Mouse (Mus musculus) layer of hippocampus, adult 8-10 months (tissue): ENCODE measurements around the gene N4bp2l2. TPM values are rescaled to one million over a fixed set of nuclear protein-coding genes. Genes with fewer than 3 reads are reported as not detected.

Experiments
- DNase-seq, 2 experiments: peaks; one replicate each; pipeline ENCODE4 v3.0.0; 2022; ENCODE audit warnings: low spot score in 2 of 2
- total RNA-seq, 4 experiments: library from RNA; stranded (reverse); gene quantifications; 2 replicates each; pipeline ENCODE4 v1.2.4; 2022

The N4bp2l2 gene
- total RNA-seq, 4 experiments from 2014 or later = 74.7 to 101 (median 91.4) TPM

- no peak for DNase-seq
Observed at GRCm38 (mm10) chr5:150598202-150599119, 67.5 kb downstream of the N4bp2l2 start.

GRCm38 (mm10) chr5:150597088-150597487 is 68.9 kb downstream of the N4bp2l2 start, which contains the start of gene N4bp2l1:
N4bp2l1 (minus strand) TSS chr5:150597188.
- no peak for DNase-seq

- DNase-seq = no peak
Observed at GRCm38 (mm10) chr5:150595366-150596016, 70.5 kb downstream of the N4bp2l2 start.

- peak in 1 of 2 experiments; percentile 35 for DNase-seq
Observed at GRCm38 (mm10) chr5:150594649-150595339, 71.2 kb downstream of the N4bp2l2 start.

- DNase-seq = peak; percentile 45 to 59
Observed at GRCm38 (mm10) chr5:150593756-150594648, 72.0 kb downstream of the N4bp2l2 start.

GRCm38 (mm10) chr5:150592904-150593755 is 72.9 kb downstream of the N4bp2l2 start:
- DNase-seq = peak in 1 of 2 experiments; percentile 50

GRCm38 (mm10) chr5:150592186-150592903 is 73.6 kb downstream of the N4bp2l2 start:
- no peak for DNase-seq

GRCm38 (mm10) chr5:150589945-150590344 is 76.0 kb downstream of the N4bp2l2 start:
- DNase-seq = no peak

- DNase-seq = no peak
Observed at GRCm38 (mm10) chr5:150584337-150584729, 81.7 kb downstream of the N4bp2l2 start.

GRCm38 (mm10) chr5:150583622-150584336 is 82.2 kb downstream of the N4bp2l2 start:
- DNase-seq = no peak

GRCm38 (mm10) chr5:150583181-150583580 is 82.8 kb downstream of the N4bp2l2 start:
- no peak for DNase-seq

- no peak for DNase-seq
Observed at GRCm38 (mm10) chr5:150581180-150581579, 84.8 kb downstream of the N4bp2l2 start.

GRCm38 (mm10) chr5:150578613-150579171 is 87.3 kb downstream of the N4bp2l2 start:
- no peak for DNase-seq

GRCm38 (mm10) chr5:150576832-150577231 is 89.2 kb downstream of the N4bp2l2 start:
- DNase-seq = no peak

GRCm38 (mm10) chr5:150574885-150575284 is 91.1 kb downstream of the N4bp2l2 start:
- DNase-seq = no peak

- DNase-seq = no peak
Observed at GRCm38 (mm10) chr5:150574403-150574802, 91.6 kb downstream of the N4bp2l2 start.

- no peak for DNase-seq
Observed at GRCm38 (mm10) chr5:150570496-150571219, 95.3 kb downstream of the N4bp2l2 start.
